Mouse (Mus musculus) G1E (cell line): ENCODE measurements around the gene Nccrp1. TPM values are rescaled to one million over a fixed set of nuclear protein-coding genes. Genes with fewer than 3 reads are reported as not detected.

Experiments used
- ATAC-seq: 2 replicates; pipeline ENCODE4 v1.8.0; 2016; ENCODE audit warnings: mild to moderate bottlenecking; ENCODE audit not compliant: insufficient number of reproducible peaks, poor library complexity, low FRiP score, severe bottlenecking; ENCODE audit errors: extremely low read depth
- DNase-seq: peaks from one replicate; pipeline ENCODE4 v3.0.0; 2012; ENCODE audit warnings: low spot score
- H3K27me3 ChIP-seq: 2 replicates; pipeline ENCODE4 v1.6.1; 2012; ENCODE audit warnings: mild to moderate bottlenecking, low read length, inconsistent platforms; ENCODE audit not compliant: insufficient read depth
- H3K36me3 ChIP-seq: replicated peaks from 2 replicates; pipeline ENCODE3; 2012; ENCODE audit warnings: mild to moderate bottlenecking, inconsistent platforms
- H3K4me1 ChIP-seq: 2 replicates; pipeline ENCODE4 v1.6.1; 2012; ENCODE audit warnings: low read depth, low read length, inconsistent platforms, mixed read lengths; ENCODE audit not compliant: insufficient read depth
- H3K4me3 ChIP-seq: 2 replicates; pipeline ENCODE4 v1.5.1; 2012; ENCODE audit warnings: low read depth, mild to moderate bottlenecking, inconsistent platforms, low read length, moderate library complexity, mixed read lengths
- H3K9me3 ChIP-seq: replicated peaks from 2 replicates; pipeline ENCODE4 v1.6.1; 2012; ENCODE audit warnings: inconsistent platforms
- CTCF ChIP-seq: IDR thresholded peaks from 2 replicates; pipeline ENCODE4 v1.5.1; 2012; ENCODE audit warnings: low read depth, low read length, inconsistent platforms, mixed read lengths
- GATA1 ChIP-seq: IDR thresholded peaks from 2 replicates; pipeline ENCODE4 v1.6.1; 2012; ENCODE audit warnings: borderline replicate concordance, low read length, inconsistent platforms, mixed read lengths
- GATA2 ChIP-seq: IDR thresholded peaks from 2 replicates; pipeline ENCODE4 v1.6.1; 2012; ENCODE audit warnings: low read depth, low read length, inconsistent platforms, borderline replicate concordance
- POLR2AphosphoS5 ChIP-seq: IDR thresholded peaks from 2 replicates; pipeline ENCODE4 v1.6.1; 2012; ENCODE audit warnings: low read depth, low read length, inconsistent platforms; ENCODE audit not compliant: insufficient replicate concordance
- TAL1 ChIP-seq: conservative IDR thresholded peaks from 2 replicates; pipeline ENCODE4 v1.6.1; 2012; ENCODE audit warnings: low read depth, low read length, inconsistent platforms, mixed read lengths
- polyA plus RNA-seq: library from polyadenylated mRNA; stranded (reverse); fragments of >175 nt; gene quantifications from 2 replicates; pipeline ENCODE4 v1.2.3, GENCODE M21; 2012
- total RNA-seq, 2 experiments: library from RNA; stranded (forward) in 1 of 2; stranded (reverse) in 1 of 2; fragments of 200-1000 nt in 1 of 2; fragments of >200 nt in 1 of 2; fragmentation: Nextera tagmentation in 1 of 2; gene quantifications; 2 replicates each; pipeline ENCODE4 v1.2.3; 2014 to 2017

Gene Nccrp1
- total and polyA plus RNA-seq, 3 experiments: 0.07 TPM; not detected in 2

- no peak for TF ChIP-seq GATA1
- TF ChIP-seq GATA2: no peak
- no peak for TF ChIP-seq TAL1
- no peak for TF ChIP-seq POLR2AphosphoS5
- no peak for TF ChIP-seq CTCF
- Histone ChIP-seq H3K36me3 (peaks cover 37% of the 10 kb centered on the region), H3K27me3 (peaks cover 10% of the 10 kb centered on the region; the same call in 1 of the 2 replicates), H3K4me3 (no peak overlapping the region), H3K9me3 (no peaks in the 10 kb centered on the region), H3K4me1 (peaks cover 30% of the 10 kb centered on the region)
- no peak for ATAC-seq
- DNase-seq: no peak
Observed at GRCm38 (mm10) chr7:28555939-28556535, 9.0 kb upstream of the Nccrp1 start.

- Histone ChIP-seq H3K4me3 (no peak overlapping the region), H3K9me3 (no peaks in the 10 kb centered on the region), H3K4me1 (peaks cover 20% of the 10 kb centered on the region), H3K36me3 (peaks cover 9% of the 10 kb centered on the region), H3K27me3 (peaks cover 10% of the 10 kb centered on the region; the same call in 1 of the 2 replicates)
- DNase-seq (no peak), ATAC-seq (no peak)
- TF ChIP-seq GATA2 (no peak), POLR2AphosphoS5 (no peak), TAL1 (no peak), GATA1 (no peak), CTCF (no peak)
Observed at GRCm38 (mm10) chr7:28553076-28553475, 6.0 kb upstream of the Nccrp1 start.

GRCm38 (mm10) chr7:28547628-28548027 lies 574 bp upstream of the Nccrp1 start:
- H3K4me1 ChIP-seq: peaks cover 9% of the 10 kb centered on the region
- TF ChIP-seq CTCF (no peak), GATA1 (no peak), TAL1 (no peak), POLR2AphosphoS5 (no peak)
- H3K9me3 ChIP-seq: no peaks in the 10 kb centered on the region
- no peak for ATAC-seq
- peaks cover 28% of the 10 kb centered on the region; the same call in 1 of the 2 replicates for H3K27me3 ChIP-seq
- H3K36me3 ChIP-seq: no peaks in the 10 kb centered on the region
- H3K4me3 ChIP-seq: no peak overlapping the region
- no peak for DNase-seq

- DNase-seq (no peak), ATAC-seq (no peak)
- Histone ChIP-seq H3K27me3 (peaks cover 22% of the 10 kb centered on the region; the same call in 1 of the 2 replicates), H3K4me1 (peaks cover 9% of the 10 kb centered on the region), H3K9me3 (no peaks in the 10 kb centered on the region), H3K4me3 (no peak overlapping the region), H3K36me3 (no peaks in the 10 kb centered on the region)
- TF ChIP-seq CTCF (no peak), GATA1 (no peak), GATA2 (no peak), POLR2AphosphoS5 (no peak), TAL1 (no peak)
Observed at GRCm38 (mm10) chr7:28546649-28547048, 405 bp downstream of the Nccrp1 start.

- TF ChIP-seq TAL1: no peak
- no peak for TF ChIP-seq CTCF
- no peak for TF ChIP-seq GATA1
- TF ChIP-seq GATA2: no peak
- TF ChIP-seq POLR2AphosphoS5: no peak
- peaks cover 25% of the 10 kb centered on the region; the same call in 1 of the 2 replicates for H3K27me3 ChIP-seq
Observed at GRCm38 (mm10) chr7:28545891-28546210, 1.2 kb downstream of the Nccrp1 start.

GRCm38 (mm10) chr7:28545048-28545890 lies 1.8 kb downstream of the Nccrp1 start:
- DNase-seq: no peak
- Histone ChIP-seq H3K27me3 (peaks cover 27% of the 10 kb centered on the region; the same call in 1 of the 2 replicates), H3K36me3 (no peaks in the 10 kb centered on the region), H3K9me3 (peaks cover 8% of the 10 kb centered on the region), H3K4me3 (no peak overlapping the region), H3K4me1 (peaks cover 9% of the 10 kb centered on the region)
- no peak for ATAC-seq
- TF ChIP-seq GATA2 (no peak), CTCF (no peak), GATA1 (no peak)

More at GRCm38 (mm10) chr7:28545891-28546210, 1.2 kb downstream of the Nccrp1 start:
- peaks cover 9% of the 10 kb centered on the region for H3K4me1 ChIP-seq
- no peaks in the 10 kb centered on the region for H3K36me3 ChIP-seq
- no peak overlapping the region for H3K4me3 ChIP-seq
- DNase-seq (no peak), ATAC-seq (no peak)
- peaks cover 2% of the 10 kb centered on the region for H3K9me3 ChIP-seq
